Mouse (Mus musculus): ENCODE data around the gene Abcc5. TPM values are rescaled to one million over a fixed set of nuclear protein-coding genes. Genes with fewer than 3 reads are reported as not detected.
A peak's percentile ranks its signal among the peaks of the same experiment; 100 is the strongest.
"Not testable (repeated sequence)": the region's sequence is repeated elsewhere in the genome, so short reads cannot be mapped to it uniquely, and the experiment has no call there.

Abcc5 gene
- polyA plus RNA-seq, 1 experiment from 2014 or later, result 46.8 TPM

DNA sequence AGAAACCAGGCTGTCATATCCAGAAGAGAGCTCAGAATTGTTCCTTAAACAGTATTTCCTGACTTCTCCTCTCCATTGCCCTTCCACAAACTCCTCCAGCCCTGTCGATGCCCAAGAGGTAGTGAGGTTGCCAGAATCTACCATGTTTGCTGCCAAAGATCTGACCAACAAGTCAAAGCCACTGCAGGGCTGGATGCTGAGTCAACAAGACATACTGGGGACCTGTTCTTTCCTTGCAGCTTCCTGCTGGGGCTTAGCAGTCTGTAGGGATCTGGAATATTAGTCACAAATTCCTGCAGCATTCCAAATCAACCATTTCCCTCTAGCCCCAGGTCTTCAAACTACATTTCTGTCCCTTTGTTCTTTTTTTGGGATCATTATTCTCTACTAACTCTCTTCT lies 19.7 kb upstream of the Abcc5 start:
- ATAC-seq (ENCODE audit: insufficient read depth, low FRiP score, low read depth), result no peak
- Histone ChIP-seq H3K36me3 (no peaks in the 10 kb centered on the region), H3K27me3 (replicated peaks) (no peaks in the 10 kb centered on the region), H3K27ac (no peak overlapping the region), H3K9ac (no peak overlapping the region), H3K9me3 (no peaks in the 10 kb centered on the region), H3K4me3 (replicated peaks) (no peak overlapping the region), H3K4me2 (no peak overlapping the region), H3K4me1 (no peaks in the 10 kb centered on the region)
- WGBS, result 67% methylated on average over 1 of the region's 1 CpGs

DNA sequence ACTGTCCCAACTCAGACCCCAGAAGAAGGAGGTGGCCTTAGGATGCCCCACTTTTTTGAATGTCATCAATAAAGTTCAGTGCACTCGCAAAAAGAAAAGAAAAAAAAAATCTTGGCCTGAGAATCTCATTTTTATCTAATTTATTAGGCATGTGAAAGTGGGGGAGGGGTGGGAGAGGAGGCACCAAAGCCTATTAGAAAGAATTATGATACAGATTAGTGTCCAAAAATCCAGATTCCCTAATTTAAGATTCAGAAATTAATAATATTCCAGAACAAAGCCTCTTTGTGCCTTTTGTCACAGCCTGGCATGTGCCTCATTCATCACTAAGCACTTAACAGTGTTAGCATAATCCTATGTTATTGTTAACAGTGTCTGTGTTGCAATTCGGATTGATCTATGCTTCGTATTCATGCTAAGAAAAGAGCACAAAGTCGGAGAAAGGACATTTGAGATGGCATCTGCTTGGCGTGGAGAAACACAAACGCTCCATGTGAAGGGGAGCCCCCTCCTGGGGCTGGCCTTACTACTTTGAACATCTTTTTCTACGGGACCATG lies 18.7 kb upstream of the Abcc5 start:
- no peak for ATAC-seq (ENCODE audit: insufficient read depth, low FRiP score, low read depth)
- H3K9ac ChIP-seq, result no peak overlapping the region
- WGBS, result 29% methylated on average over 7 of the region's 7 CpGs

DNA sequence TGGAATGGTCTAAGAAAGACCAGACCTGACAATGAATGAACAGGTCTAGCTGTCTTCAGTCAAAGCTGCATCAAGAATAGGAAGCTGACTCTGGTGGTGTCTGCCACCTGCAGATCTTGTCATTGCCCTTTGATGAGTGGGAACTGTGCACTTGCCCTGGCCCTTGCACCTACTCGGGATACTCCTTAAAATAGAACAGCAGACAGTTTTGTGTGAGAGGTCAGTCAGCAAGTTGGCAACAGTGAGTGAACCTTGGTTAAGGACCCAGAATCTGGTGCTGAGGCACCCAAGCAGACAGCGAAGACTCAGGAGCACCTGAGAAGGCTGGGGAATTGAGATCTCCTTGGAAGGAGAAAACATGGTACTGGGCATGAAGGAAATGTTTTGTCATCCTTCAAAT lies 16.7 kb upstream of the Abcc5 start:
- H3K9me3 ChIP-seq, result no peaks in the 10 kb centered on the region
- 86% methylated on average over 2 of the region's 2 CpGs for WGBS
- H3K4me1 ChIP-seq, result no peaks in the 10 kb centered on the region
- H3K9ac ChIP-seq, result no peak overlapping the region
- no peak overlapping the region for H3K27ac ChIP-seq
- ATAC-seq (ENCODE audit: insufficient read depth, low FRiP score, low read depth), result no peak
- no peaks in the 10 kb centered on the region for H3K27me3 ChIP-seq (replicated peaks)
- H3K4me2 ChIP-seq, result no peak overlapping the region
- H3K4me3 ChIP-seq (replicated peaks), result no peak overlapping the region
- no peaks in the 10 kb centered on the region for H3K36me3 ChIP-seq

More for the DNA sequence above, 18.7 kb upstream of the Abcc5 start:
- Histone ChIP-seq H3K4me1 (no peaks in the 10 kb centered on the region), H3K27ac (no peak overlapping the region), H3K9me3 (no peaks in the 10 kb centered on the region), H3K36me3 (no peaks in the 10 kb centered on the region), H3K27me3 (replicated peaks) (no peaks in the 10 kb centered on the region), H3K4me2 (no peak overlapping the region), H3K4me3 (replicated peaks) (no peak overlapping the region)

DNA sequence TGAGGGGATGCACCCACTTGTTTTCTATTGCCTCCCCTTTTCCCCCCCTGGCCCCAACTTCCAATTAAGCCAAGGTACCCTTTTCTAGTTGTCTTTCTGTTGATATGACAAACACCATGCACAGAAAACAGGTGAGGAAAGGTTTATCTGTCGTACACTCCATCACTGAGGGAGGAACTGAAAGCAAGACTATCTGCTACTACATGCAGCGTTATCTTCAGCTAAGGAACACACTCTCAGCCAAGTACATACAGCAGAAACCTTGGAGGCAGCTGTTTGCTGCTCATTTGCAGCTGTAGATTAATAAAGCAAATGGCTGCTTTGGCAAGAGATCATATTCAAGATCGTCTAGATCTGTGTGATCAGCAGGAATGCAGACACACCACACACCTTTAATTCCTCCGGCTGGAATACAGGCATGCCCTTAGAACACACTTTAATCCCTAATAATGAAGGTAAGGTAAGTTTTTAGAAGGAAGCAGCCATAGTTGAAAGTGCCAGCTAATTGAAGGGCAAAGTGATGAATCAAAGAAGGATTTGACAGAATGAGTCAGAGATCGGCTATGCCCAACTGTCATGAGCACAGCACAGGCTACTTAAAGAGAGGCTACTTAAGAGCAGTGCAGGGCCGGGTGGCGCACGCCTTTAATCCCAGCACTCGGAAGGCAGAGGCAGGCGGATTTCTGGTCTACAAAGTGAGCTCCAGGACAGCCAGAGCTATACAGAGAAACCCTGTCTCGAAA lies 12.7 kb upstream of the Abcc5 start:
- no peak overlapping the region for H3K9ac ChIP-seq
- H3K9me3 ChIP-seq, result no peaks in the 10 kb centered on the region
- no peaks in the 10 kb centered on the region for H3K36me3 ChIP-seq
- no peak overlapping the region for H3K4me2 ChIP-seq
- no peak overlapping the region for H3K27ac ChIP-seq
- ATAC-seq (ENCODE audit: insufficient read depth, low FRiP score, low read depth), result no peak
- H3K27me3 ChIP-seq (replicated peaks), result no peaks in the 10 kb centered on the region
- H3K4me3 ChIP-seq (replicated peaks), result no peak overlapping the region
- 81% methylated on average over 11 of the region's 11 CpGs for WGBS
- H3K4me1 ChIP-seq, result no peaks in the 10 kb centered on the region

DNA sequence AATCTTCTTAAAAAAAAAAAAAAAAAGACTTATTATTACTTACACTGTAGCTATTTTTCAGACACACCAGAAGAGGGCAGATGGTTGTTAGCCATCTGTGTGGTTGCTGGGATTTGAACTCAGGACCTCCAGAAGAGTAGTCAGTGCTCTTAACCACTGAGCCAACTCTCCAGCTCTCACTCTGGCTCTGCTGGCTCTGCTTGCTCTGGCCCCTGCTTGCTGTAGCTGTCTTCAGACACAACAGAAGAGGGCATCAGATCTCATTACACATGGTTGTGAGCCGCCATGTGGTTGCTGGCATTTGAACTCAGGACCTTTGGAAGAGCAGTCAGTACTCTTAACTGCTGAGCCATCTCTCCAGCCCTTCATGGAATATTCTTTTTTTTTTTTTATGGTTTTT lies 11.9 kb upstream of the Abcc5 start:
- not testable (repeated sequence) for ATAC-seq (ENCODE audit: insufficient read depth, low FRiP score, low read depth); H3K9me3 ChIP-seq; H3K27ac ChIP-seq; H3K4me3 ChIP-seq (replicated peaks); H3K27me3 ChIP-seq (replicated peaks); H3K4me2 ChIP-seq; H3K9ac ChIP-seq; H3K4me1 ChIP-seq; H3K36me3 ChIP-seq
- 75% methylated on average over 1 of the region's 1 CpGs for WGBS

DNA sequence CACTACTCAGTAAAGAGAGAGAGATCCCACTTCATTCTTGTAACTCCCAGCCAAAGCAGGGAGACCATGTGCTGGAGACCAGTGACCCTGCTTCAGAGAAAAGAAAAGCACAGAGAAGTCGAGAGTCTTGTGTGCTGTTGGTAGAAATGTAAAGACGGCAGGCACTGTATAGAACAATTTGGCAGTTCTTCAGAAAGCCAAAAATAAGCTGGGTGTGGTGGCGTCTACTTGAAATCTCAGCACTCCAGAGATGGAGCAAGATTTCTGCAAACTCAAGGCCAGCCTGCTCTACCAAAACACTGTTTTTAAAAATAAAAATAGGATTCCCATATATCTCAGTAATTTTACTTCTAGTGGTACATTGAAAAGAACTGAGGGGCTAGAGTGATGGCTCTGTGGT lies 10.1 kb upstream of the Abcc5 start:
- Histone ChIP-seq H3K27ac (no peak overlapping the region), H3K9me3 (no peaks in the 10 kb centered on the region), H3K4me3 (replicated peaks) (no peak overlapping the region), H3K27me3 (replicated peaks) (no peaks in the 10 kb centered on the region), H3K36me3 (no peaks in the 10 kb centered on the region), H3K4me1 (no peaks in the 10 kb centered on the region), H3K4me2 (no peak overlapping the region), H3K9ac (no peak overlapping the region)
- WGBS, result 83% methylated on average over 3 of the region's 3 CpGs
- no peak for ATAC-seq (ENCODE audit: insufficient read depth, low FRiP score, low read depth)

DNA sequence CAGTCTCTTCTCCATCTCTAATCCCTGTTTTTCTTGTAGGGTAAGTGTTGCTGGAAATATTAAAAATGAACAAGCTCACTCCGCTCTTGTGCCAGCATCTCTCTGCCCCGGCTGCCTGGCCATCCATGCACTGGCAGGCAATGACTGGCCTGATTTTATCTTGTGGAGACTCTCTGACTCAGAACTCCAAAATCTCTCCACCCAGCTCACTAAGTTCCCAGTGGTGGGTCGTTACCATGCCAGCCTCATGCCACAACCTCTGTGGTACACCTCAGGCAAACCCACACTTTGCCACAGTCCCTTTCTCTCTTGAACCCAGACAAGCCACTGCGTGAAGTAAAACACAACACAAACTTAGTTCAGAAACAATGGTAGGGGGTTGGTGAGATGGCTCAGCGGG lies 3.1 kb upstream of the Abcc5 start:
- Histone ChIP-seq H3K27me3 (replicated peaks) (no peaks in the 10 kb centered on the region), H3K27ac (no peak overlapping the region), H3K9me3 (no peaks in the 10 kb centered on the region), H3K4me2 (no peak overlapping the region), H3K9ac (no peak overlapping the region), H3K4me1 (peaks cover 6% of the 10 kb centered on the region; the same call in 1 of the 2 replicates), H3K36me3 (no peaks in the 10 kb centered on the region), H3K4me3 (replicated peaks) (no peak overlapping the region)
- no peak for ATAC-seq (ENCODE audit: insufficient read depth, low FRiP score, low read depth)
- WGBS, result 88% methylated on average over 5 of the region's 5 CpGs

DNA sequence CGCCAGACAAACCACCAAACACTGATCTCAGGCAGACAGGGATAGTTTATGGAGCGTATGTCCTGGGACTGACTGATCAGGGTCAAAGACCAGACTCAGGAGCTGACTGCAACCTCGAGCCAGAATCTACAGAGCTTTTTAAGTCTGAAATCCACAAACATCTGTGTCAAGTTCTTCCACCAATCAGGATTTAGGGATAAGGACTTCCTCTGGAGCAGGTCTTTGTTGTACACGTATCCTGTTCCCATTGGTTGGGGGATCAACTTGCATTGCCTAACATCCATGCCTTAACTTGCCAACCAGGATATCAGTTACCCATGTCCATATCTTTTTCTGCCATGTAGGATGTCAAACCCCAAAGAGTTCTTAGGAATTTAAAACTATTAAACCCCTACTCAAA lies 1.4 kb upstream of the Abcc5 start:
- 67% methylated on average over 4 of the region's 4 CpGs for WGBS

DNA sequence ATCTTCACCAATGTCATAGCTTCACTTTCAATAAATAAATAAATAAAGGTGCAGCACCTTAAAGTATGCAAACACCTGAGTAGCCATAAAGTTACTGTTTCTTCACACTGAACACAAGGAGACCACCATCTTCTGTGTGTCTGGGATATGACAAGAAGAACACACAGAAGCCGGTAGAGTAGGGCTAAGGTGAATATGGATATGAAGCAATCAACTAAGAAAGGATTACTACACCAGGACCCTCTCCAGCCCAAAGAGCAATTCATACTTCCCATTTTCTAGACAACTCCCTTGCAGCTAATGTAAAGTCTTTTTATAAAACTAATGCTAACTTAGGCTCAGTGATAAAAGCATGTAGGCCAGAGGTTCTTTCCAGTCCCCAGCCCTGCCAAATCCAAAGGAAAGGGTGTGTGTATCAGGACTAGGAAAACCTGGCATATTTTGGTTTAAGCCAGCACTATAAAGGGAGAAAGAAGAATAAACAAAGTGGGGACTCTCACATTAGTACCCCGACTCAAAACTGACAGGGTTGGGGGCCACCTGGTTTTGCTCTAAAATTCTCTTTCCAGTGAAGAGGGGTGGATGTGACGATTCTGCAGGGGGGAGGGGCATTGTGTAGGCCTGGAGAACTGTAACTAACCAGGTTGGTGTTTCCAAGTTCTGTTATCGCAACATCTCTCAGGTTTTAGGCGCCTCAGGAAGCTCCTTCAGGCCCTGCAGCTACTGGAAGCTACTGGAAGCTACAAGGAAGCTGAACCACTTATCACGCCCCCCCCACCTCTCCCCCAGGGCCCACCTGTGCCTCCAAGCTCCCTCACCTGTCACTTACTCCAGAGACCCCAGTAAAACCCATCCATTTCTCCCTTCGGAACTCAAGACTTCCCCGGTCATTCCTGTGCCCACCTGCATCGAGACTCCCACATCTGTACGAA lies 1.2 kb downstream of the Abcc5 start:
- peak overlapping the region; percentile 85 for H3K4me2 ChIP-seq
- peak overlapping the region; percentile 93 for H3K4me3 ChIP-seq (replicated peaks)
- H3K4me1 ChIP-seq, result peaks cover 6% of the 10 kb centered on the region; the same call in 1 of the 2 replicates
- no peaks in the 10 kb centered on the region for H3K27me3 ChIP-seq (replicated peaks)
- ATAC-seq (ENCODE audit: insufficient read depth, low FRiP score, low read depth), result no peak
- H3K36me3 ChIP-seq, result peaks cover 5% of the 10 kb centered on the region; the same call in 1 of the 2 replicates
- H3K9me3 ChIP-seq, result no peaks in the 10 kb centered on the region
- 30% methylated on average over 10 of the region's 10 CpGs for WGBS
- H3K9ac ChIP-seq, result peak overlapping the region; percentile 61
- H3K27ac ChIP-seq, result no peak overlapping the region

More for the DNA sequence above, 1.4 kb upstream of the Abcc5 start:
- no peaks in the 10 kb centered on the region for H3K36me3 ChIP-seq
- H3K27me3 ChIP-seq (replicated peaks), result no peaks in the 10 kb centered on the region
- H3K4me2 ChIP-seq, result no peak overlapping the region
- H3K9ac ChIP-seq, result no peak overlapping the region
- H3K4me3 ChIP-seq (replicated peaks), result no peak overlapping the region
- H3K4me1 ChIP-seq, result peaks cover 6% of the 10 kb centered on the region; the same call in 1 of the 2 replicates
- H3K9me3 ChIP-seq, result no peaks in the 10 kb centered on the region
- ATAC-seq (ENCODE audit: insufficient read depth, low FRiP score, low read depth), result no peak
- no peak overlapping the region for H3K27ac ChIP-seq

DNA sequence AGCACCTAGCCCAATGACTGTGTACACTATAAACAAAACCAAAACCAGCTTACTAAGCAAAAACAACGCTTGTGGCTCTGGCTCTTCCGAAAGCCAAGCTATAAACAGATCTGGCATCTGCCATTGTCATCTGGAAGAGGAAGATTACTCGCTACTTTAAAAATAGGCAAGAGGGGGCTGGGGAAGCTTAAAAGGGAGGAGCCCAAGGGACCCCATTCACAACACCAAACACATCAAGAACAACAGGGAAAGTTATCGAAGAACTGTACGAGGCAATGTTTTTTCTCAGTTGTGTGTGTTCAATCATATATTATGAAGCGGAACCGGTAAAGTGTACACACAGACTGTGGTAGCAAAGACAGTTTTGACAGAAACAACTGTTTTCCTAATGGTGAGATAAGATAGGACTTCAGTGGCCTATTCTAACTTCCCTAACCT lies 1.9 kb downstream of the Abcc5 start:
- H3K27ac ChIP-seq, result no peak overlapping the region
- no peak for ATAC-seq (ENCODE audit: insufficient read depth, low FRiP score, low read depth)
- WGBS, result 73% methylated on average over 7 of the region's 7 CpGs
- peak overlapping the region; percentile 5; the same call in 1 of the 2 replicates for H3K4me2 ChIP-seq
- H3K9ac ChIP-seq, result no peak overlapping the region
- H3K9me3 ChIP-seq, result no peaks in the 10 kb centered on the region
- H3K36me3 ChIP-seq, result peaks cover 5% of the 10 kb centered on the region; the same call in 1 of the 2 replicates
- 0 out of 2 replicates have a peak overlapping the region, but pooled peaks have one; percentile 0 for H3K4me3 ChIP-seq (replicated peaks)
- no peaks in the 10 kb centered on the region for H3K27me3 ChIP-seq (replicated peaks)
- H3K4me1 ChIP-seq, result peaks cover 6% of the 10 kb centered on the region; the same call in 1 of the 2 replicates

DNA sequence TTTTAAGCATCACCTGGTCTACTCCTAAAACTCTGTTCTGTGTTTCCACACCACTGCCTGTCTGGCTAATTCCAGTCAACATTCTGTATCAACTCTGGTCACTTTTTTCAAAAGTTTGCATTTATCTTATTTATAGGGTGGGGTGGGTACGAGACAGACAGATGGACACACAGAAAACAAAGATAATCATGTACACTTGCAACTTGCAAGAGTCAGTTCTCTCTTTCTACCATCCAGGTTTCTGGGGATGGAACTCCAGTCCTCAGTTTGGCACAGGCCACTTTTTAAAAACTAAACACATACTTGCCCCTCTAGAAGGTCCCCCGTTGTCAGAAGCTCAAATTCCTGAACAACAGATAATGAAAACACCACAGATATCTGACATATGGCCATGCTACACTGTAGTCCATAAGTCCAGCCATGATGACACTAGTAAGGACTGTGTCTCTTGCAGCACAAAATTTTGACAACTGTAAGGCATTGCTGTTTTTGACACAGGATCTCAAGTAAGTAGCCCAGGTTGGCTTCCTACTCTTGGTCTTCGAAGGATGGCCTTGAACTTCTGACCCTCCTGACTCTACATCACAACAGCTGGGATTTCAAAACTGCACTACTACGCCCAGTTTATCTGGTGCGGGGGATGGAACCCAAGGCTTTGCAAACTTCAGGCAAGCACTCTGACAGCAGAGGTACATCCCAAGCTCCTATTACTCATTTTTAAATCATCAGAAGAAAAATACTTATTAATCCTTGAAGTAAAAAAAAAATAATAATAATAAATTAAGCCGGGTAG lies 3.1 kb downstream of the Abcc5 start:
- WGBS, result 63% methylated on average over 6 of the region's 6 CpGs
- H3K27ac ChIP-seq, result no peak overlapping the region
- H3K9ac ChIP-seq, result no peak overlapping the region
- peaks cover 6% of the 10 kb centered on the region; the same call in 1 of the 2 replicates for H3K4me1 ChIP-seq
- H3K27me3 ChIP-seq (replicated peaks), result no peaks in the 10 kb centered on the region
- H3K4me2 ChIP-seq, result no peak overlapping the region
- no peak for ATAC-seq (ENCODE audit: insufficient read depth, low FRiP score, low read depth)
- no peaks in the 10 kb centered on the region for H3K9me3 ChIP-seq
- H3K4me3 ChIP-seq (replicated peaks), result no peak overlapping the region
- H3K36me3 ChIP-seq, result peaks cover 5% of the 10 kb centered on the region; the same call in 1 of the 2 replicates
